Mouse (Mus musculus): ENCODE measurements around the gene Ttf2. TPM values are rescaled to one million over a fixed set of nuclear protein-coding genes. Genes with fewer than 3 reads are reported as not detected.

Gene Ttf2
- total and polyA plus RNA-seq, 2 experiments from 2014 or later: 1.5 to 3.6 TPM

DNA sequence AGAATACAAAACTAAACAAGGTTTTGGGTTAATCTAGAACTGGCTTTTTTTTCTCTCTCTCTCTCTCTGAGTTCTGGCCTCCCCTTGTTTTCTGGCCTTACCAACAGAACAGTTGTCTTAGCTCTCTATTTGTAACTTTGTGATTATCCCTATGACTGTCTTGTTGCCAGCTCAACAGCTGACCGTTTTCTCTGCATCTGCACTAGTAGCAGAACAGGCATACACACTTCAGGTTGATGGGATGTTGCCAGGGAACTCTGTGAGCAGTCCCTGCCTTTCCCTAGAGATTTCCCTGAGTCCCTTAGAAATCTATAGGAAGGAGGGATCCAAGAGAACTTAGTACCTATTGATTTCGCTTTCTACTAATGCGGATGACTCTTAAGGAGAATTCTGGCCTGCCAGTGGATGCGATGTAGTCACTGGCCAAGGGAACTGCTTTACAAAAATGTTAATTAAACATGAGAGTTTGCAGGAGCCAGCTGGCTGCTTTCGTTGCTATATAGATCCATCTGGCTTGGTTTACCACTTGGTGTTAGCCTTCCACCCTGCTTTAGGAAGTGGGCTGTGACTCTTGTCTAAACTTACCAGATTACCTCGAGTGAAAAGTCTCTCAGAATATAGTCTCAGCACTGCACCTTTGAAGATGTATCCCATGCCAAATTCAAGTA, 45.3 kb downstream of the Ttf2 start:
- Histone ChIP-seq H3K4me3 (ENCODE audit: low read depth, low read length) (no peak overlapping the region), H3K9ac (replicated peaks; ENCODE audit: low read length, poor library complexity, severe bottlenecking) (no peak overlapping the region), H3K4me1 (ENCODE audit: insufficient read depth, low read length) (peaks cover 7% of the 10 kb centered on the region), H3K27me3 (ENCODE audit: insufficient read depth, low read length) (no peaks in the 10 kb centered on the region), H3K4me2 (ENCODE audit: low read depth, low read length, poor library complexity, severe bottlenecking) (no peak overlapping the region), H3K9me3 (ENCODE audit: low read length) (no peaks in the 10 kb centered on the region), H3K36me3 (ENCODE audit: insufficient read depth, low read length) (peaks cover 16% of the 10 kb centered on the region), H3K27ac (ENCODE audit: low read depth, low read length) (no peak overlapping the region)
- DNase-seq (ENCODE audit: low spot score) (peak; percentile 35), ATAC-seq (ENCODE audit: low FRiP score) (no peak)
- WGBS: 65% methylated on average over 6 of the region's 6 CpGs
- no peak for TF ChIP-seq CTCF (IDR thresholded peaks at IDR 0.05)

DNA sequence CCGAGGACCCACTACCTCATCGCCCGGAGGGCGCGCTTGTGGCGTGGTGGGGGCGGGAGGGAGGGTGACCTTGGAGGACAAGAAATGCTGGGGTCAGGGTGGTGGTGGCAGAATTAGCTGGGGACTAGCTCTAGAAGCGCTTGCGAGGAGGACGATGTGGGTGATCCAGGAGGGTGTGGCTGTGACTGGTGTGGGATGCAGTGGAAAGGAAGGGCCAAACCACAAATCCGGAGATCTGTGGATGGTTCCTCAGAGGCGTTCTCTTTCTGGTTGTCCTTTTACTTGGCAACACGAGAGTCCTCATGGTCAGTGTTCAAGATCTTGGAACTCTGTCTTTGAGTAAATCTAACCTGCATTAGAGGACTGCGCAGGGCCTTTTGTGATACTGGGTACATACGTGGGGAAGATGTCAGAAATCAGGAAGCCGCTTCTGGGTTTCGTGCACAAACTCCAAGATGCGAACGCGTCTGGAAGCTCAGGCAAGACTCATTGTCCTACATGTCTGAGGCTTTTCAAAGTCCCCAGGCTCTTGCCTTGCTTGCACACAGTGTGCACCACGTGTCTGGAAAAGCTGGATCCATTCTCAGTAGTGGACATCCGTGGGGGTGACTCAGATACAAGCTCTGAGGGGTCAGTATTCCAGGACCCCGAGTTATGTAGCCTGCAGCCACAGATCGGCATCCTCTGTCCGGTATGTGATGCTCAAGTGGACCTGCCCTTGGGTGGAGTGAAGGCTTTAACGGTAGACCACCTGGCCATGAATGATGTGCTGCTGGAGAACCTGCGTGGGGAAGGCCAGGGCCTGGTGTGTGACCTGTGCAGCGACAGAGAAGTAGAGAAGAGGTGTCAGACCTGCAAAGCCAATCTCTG, 46.7 kb downstream of the Ttf2 start:
- Histone ChIP-seq H3K9ac (replicated peaks; ENCODE audit: low read length, poor library complexity, severe bottlenecking) (peak overlapping the region; percentile 71), H3K27me3 (ENCODE audit: insufficient read depth, low read length) (no peaks in the 10 kb centered on the region), H3K9me3 (ENCODE audit: low read length) (no peaks in the 10 kb centered on the region), H3K27ac (ENCODE audit: low read depth, low read length) (peak overlapping the region; percentile 86), H3K4me1 (ENCODE audit: insufficient read depth, low read length) (peaks cover 7% of the 10 kb centered on the region), H3K4me2 (ENCODE audit: low read depth, low read length, poor library complexity, severe bottlenecking) (peak overlapping the region; percentile 75), H3K4me3 (ENCODE audit: low read depth, low read length) (peak overlapping the region; percentile 51), H3K36me3 (ENCODE audit: insufficient read depth, low read length) (peaks cover 4% of the 10 kb centered on the region; the same call in 1 of the 2 replicates)
- TF ChIP-seq CTCF (IDR thresholded peaks at IDR 0.05): no peak
- 37% methylated on average over 27 of the region's 28 CpGs for WGBS
- peak; percentile 50 for ATAC-seq (ENCODE audit: low FRiP score)
- DNase-seq (ENCODE audit: low spot score): no peak

DNA sequence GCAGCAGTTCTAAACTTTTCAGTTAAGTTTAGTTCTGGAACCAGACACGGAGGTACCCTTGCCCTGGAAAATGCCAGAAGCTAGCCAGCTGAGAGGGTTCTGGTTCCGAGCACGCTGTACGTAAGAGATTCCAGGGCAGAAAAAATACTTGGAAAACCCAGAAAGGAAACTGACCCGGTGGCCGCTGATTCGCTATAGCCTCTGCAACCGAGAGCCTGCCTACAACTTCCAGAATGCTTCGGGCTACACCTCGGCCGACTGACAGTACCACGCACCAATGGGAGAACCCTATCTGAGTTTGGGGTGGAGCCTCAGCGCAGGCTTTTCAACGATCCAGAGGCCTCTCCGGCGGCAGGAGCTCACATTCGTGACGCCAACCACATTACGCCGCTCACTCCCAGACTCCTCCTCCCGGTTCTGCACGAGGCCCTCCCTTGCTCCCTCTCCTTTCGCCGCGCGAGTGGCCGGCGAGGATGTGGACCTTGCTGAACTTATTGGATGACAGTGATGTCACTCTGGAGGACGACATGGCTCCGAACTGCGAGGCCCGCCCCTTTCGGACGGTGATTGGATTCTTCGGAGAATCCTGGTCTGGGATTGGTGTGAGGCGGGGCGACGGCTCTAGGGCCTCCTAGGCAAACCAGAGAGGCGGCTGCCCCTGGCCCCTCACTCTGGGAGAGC, 47.5 kb downstream of the Ttf2 start, which contains the start of gene Trim45:
Gene Trim45 (plus strand): TSS at position 378 of the 681 bp plus-strand sequence.
- Histone ChIP-seq H3K4me2 (ENCODE audit: low read depth, low read length, poor library complexity, severe bottlenecking) (peak within 1 kb of the TSS; percentile 75), H3K27me3 (ENCODE audit: insufficient read depth, low read length) (no peaks in the 10 kb centered on the region), H3K9me3 (ENCODE audit: low read length) (no peaks in the 10 kb centered on the region), H3K36me3 (ENCODE audit: insufficient read depth, low read length) (0 out of 2 replicates have a peak, but pooled peaks cover 3% of the 10 kb centered on the region), H3K4me1 (ENCODE audit: insufficient read depth, low read length) (peaks cover 7% of the 10 kb centered on the region), H3K9ac (replicated peaks; ENCODE audit: low read length, poor library complexity, severe bottlenecking) (peak within 1 kb of the TSS; percentile 71), H3K4me3 (ENCODE audit: low read depth, low read length) (peak within 1 kb of the TSS; percentile 51), H3K27ac (ENCODE audit: low read depth, low read length) (peak within 1 kb of the TSS; percentile 86)
- ATAC-seq (ENCODE audit: low FRiP score): peak; percentile 99
- no peak for TF ChIP-seq CTCF (IDR thresholded peaks at IDR 0.05)
- under 1% methylated on average over 39 of the region's 39 CpGs for WGBS
- DNase-seq (ENCODE audit: low spot score): peak; percentile 99

DNA sequence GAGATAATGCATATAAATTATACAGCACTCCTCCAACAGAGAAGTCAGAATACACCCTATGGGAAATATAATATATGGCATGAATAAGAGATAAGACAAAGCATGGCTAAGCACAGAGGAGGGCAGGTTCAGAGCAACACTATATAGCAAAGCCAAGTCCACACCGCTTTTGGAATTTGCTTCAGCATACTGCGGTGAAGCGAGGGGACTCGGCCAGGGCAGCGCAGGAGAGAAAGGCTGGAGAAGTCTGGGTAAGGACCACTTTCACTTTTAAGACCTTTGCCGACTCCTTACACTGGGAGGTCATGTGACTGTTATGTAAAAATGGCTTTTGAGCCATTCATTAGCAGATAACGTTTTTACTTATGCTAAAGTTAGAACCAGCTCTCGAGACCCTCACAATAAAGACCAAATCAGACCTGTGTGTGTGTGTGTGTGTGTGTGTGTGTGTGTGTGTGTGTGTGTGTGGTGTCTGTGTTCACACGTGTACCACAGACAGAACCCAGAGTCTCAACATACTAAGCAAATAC, 48.8 kb downstream of the Ttf2 start:
- Histone ChIP-seq H3K36me3 (ENCODE audit: insufficient read depth, low read length) (0 out of 2 replicates have a peak, but pooled peaks cover 3% of the 10 kb centered on the region), H3K4me2 (ENCODE audit: low read depth, low read length, poor library complexity, severe bottlenecking) (no peak overlapping the region), H3K4me3 (ENCODE audit: low read depth, low read length) (no peak overlapping the region), H3K9me3 (ENCODE audit: low read length) (no peaks in the 10 kb centered on the region), H3K27me3 (ENCODE audit: insufficient read depth, low read length) (no peaks in the 10 kb centered on the region), H3K27ac (ENCODE audit: low read depth, low read length) (no peak overlapping the region), H3K4me1 (ENCODE audit: insufficient read depth, low read length) (peaks cover 7% of the 10 kb centered on the region), H3K9ac (replicated peaks; ENCODE audit: low read length, poor library complexity, severe bottlenecking) (no peak overlapping the region)
- DNase-seq (ENCODE audit: low spot score): no peak
- 82% methylated on average over 9 of the region's 9 CpGs for WGBS
- TF ChIP-seq CTCF (IDR thresholded peaks at IDR 0.05): no peak
- no peak for ATAC-seq (ENCODE audit: low FRiP score)

DNA sequence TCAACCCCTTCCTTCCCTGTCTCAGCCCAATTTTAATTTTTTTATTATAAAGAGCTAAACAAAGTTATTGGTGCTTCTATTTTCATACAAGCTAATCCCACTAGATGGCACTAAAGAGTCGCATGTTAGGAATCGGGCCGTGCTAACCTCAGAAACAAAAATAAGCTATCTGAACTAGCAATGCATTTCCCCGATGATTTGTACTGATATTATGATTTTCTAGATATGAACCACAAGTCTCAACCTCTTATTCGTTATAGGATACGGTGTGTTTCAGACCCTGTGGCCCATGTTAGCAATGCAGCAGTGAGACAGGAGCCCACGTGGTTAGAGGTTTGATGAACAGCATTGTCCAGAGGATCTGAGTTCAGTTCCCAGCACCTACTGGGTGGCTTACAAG, 52.6 kb downstream of the Ttf2 start:
- Histone ChIP-seq H3K4me3 (ENCODE audit: low read depth, low read length) (no peak overlapping the region), H3K27me3 (ENCODE audit: insufficient read depth, low read length) (no peaks in the 10 kb centered on the region), H3K36me3 (ENCODE audit: insufficient read depth, low read length) (no peaks in the 10 kb centered on the region), H3K4me1 (ENCODE audit: insufficient read depth, low read length) (no peaks in the 10 kb centered on the region), H3K4me2 (ENCODE audit: low read depth, low read length, poor library complexity, severe bottlenecking) (no peak overlapping the region), H3K27ac (ENCODE audit: low read depth, low read length) (no peak overlapping the region), H3K9me3 (ENCODE audit: low read length) (no peaks in the 10 kb centered on the region), H3K9ac (replicated peaks; ENCODE audit: low read length, poor library complexity, severe bottlenecking) (no peak overlapping the region)
- WGBS: 17% methylated on average over 7 of the region's 7 CpGs
- ATAC-seq (ENCODE audit: low FRiP score) (no peak), DNase-seq (ENCODE audit: low spot score) (peak; percentile 83)
- peak; percentile 82 for TF ChIP-seq CTCF (IDR thresholded peaks at IDR 0.05)

Data from midbrain, postnatal 0 days (tissue).